Mouse (Mus musculus) left cerebral cortex, adult 2 months (tissue): ENCODE measurements around the gene Arhgef10l. TPM values are rescaled to one million over a fixed set of nuclear protein-coding genes. Genes with fewer than 3 reads are reported as not detected.

ENCODE experiments used
- DNase-seq, 2 experiments: peaks; one replicate each; pipeline ENCODE4 v3.0.0; 2021 to 2022; ENCODE audit warnings: low spot score in 2 of 2, mixed read lengths in 1 of 2; ENCODE audit errors: extremely low spot score in 1 of 2
- H3K27ac ChIP-seq: fragments of 200-600 bp; 2 replicates; pipeline ENCODE4 v1.8.1; 2022
- H3K4me3 ChIP-seq: fragments of 200-600 bp; 2 replicates; pipeline ENCODE4 v1.8.1; 2022
- CTCF ChIP-seq: fragments of 200-600 bp; IDR thresholded peaks from 2 replicates; pipeline ENCODE4 v1.8.1; 2022; ENCODE audit warnings: antibody characterized with exemption, mild to moderate bottlenecking, moderate library complexity
- intact Hi-C: fragments of 180-260 bp; cut with DNase I; formaldehyde crosslinking; loops from one replicate; pipeline ENCODE4 v1.15.1; 2025
- total RNA-seq, 2 experiments: library from RNA; stranded (reverse); gene quantifications; 2 replicates each; pipeline ENCODE4 v1.2.3; 2021

The Arhgef10l gene
- total RNA-seq, 2 experiments from 2014 or later, result 63.2 to 71.5 TPM

DNA sequence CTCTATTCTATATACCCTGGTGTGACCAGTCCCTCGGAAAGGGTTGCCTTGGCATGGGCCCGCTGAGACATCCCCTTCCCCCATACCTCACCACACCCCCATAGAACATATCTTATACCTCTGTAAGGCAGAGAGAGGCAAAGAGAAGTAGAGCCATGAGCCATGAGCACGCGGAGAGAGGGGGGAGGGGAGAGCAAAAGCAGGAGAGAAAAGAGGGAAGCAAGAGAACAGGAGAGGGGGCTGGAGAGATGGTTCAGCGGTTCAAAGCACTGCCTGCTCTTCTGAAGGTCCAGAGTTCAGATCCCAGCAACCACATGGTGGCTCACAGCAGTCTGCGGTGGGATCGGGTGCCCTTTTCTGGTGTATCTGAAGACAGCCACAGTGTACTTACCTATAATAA, 25.7 kb upstream of the Arhgef10l start:
- intact Hi-C loops, result no loop called here
- TF ChIP-seq CTCF, result no peak
- no peak overlapping the region for H3K4me3 ChIP-seq
- H3K27ac ChIP-seq, result no peak overlapping the region
- DNase-seq, result no peak

- DNase-seq, result no peak
- intact Hi-C loops, result no loop called here
- TF ChIP-seq CTCF, result no peak
- no peak overlapping the region for H3K27ac ChIP-seq
- H3K4me3 ChIP-seq, result no peak overlapping the region
Observed at GRCm38 (mm10) chr4:140689873-140690655, 24.3 kb upstream of the Arhgef10l start.

- no peak for DNase-seq
- intact Hi-C loops, result no loop called here
Observed at GRCm38 (mm10) chr4:140688826-140689425, 23.1 kb upstream of the Arhgef10l start.

DNA sequence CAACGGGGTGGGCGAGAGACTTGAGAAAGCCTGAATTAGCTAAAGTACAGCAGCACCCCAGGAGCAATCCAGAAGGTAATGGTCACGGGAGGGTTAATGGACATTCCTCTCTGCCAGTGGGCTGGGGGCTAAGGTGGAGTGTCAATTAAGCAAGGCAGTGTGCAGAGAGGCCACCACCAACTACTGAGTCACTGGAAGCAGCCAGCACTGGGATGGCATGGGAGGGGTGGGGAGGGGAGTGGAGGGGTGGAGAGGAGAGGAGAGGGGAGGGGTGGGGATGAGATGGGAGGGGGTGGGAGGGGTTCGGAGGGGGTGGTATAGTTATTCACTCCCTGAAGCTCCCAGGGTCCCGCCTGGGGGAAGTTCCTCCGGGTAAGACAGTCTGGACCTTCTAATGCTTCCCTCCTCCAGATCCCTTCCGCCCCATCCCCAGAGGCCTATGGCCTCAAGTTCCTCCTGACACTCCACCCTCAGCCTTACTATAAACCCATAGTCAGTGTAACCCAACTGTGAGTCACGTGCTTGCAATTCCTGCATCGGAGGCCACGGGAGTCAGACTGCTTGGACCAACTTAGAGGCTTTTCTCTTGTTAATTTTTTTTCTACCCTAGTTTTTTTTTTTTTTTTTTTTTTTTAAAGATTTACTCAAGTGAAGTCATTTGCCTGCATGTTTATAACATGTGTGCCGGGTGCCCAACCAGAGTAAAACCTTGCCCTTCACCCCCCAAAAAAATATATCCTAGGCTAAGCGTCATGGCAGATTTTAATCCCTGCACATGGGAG, 22.4 kb upstream of the Arhgef10l start:
- DNase-seq, result no peak
- no peak overlapping the region for H3K27ac ChIP-seq
- no peak for TF ChIP-seq CTCF
- no peak overlapping the region for H3K4me3 ChIP-seq
- intact Hi-C loops, result no loop called here

More at GRCm38 (mm10) chr4:140688826-140689425, 23.1 kb upstream of the Arhgef10l start:
- TF ChIP-seq CTCF, result no peak
- Histone ChIP-seq H3K27ac (no peak overlapping the region), H3K4me3 (no peak overlapping the region)

DNA sequence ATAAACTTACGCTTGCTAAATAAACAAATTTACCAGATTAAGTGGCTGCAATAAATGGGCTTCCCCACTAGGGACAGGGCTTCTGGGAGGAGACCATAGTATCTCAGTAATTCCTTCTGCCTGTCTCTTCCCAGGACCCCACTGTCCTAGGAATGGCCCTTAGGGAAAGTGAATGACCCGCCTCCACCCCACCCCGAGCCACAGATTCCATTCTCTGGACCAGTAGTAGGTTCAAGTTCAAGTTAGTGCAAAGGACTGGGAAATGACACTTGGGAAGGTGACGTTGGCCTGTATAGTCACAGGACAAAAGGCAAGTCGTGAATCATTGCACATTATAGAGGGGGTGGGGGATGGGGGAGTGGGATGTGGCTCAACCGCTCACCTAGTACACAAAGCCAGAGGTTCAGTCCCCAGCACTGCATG, 19.1 kb upstream of the Arhgef10l start:
- Histone ChIP-seq H3K27ac (no peak overlapping the region), H3K4me3 (no peak overlapping the region)
- TF ChIP-seq CTCF, result peak; percentile 31
- intact Hi-C loops, result no loop called here
- no peak for DNase-seq

- Histone ChIP-seq H3K4me3 (no peak overlapping the region), H3K27ac (no peak overlapping the region)
- intact Hi-C loops, result no loop called here
- TF ChIP-seq CTCF, result no peak
- DNase-seq, result no peak
Observed at GRCm38 (mm10) chr4:140684141-140684871, 18.5 kb upstream of the Arhgef10l start.

- TF ChIP-seq CTCF, result no peak
- intact Hi-C loops, result no loop called here
- Histone ChIP-seq H3K27ac (no peak overlapping the region), H3K4me3 (no peak overlapping the region)
- no peak for DNase-seq
Observed at GRCm38 (mm10) chr4:140683608-140684007, 17.8 kb upstream of the Arhgef10l start.

- no peak for TF ChIP-seq CTCF
- intact Hi-C loops, result loop anchor here (1.0 kb wide), 2 partner anchors 18 to 276 kb away; no protein-coding TSS in a partner anchor
- no peak for DNase-seq
- H3K4me3 ChIP-seq, result no peak overlapping the region
- no peak overlapping the region for H3K27ac ChIP-seq
Observed at GRCm38 (mm10) chr4:140680731-140681397, 15.1 kb upstream of the Arhgef10l start.

GRCm38 (mm10) chr4:140679723-140680380, 14.0 kb upstream of the Arhgef10l start:
- Histone ChIP-seq H3K27ac (peak overlapping the region; percentile 57; the same call in 1 of the 2 replicates), H3K4me3 (peak overlapping the region; percentile 20; the same call in 1 of the 2 replicates)
- TF ChIP-seq CTCF, result peak; percentile 65
- intact Hi-C loops, result loop anchor here (1.0 to 5.0 kb wide), 8 partner anchors 19 to 803 kb away; partner anchors contain the start of gene Igsf21
- peak; percentile 83 to 85 for DNase-seq

- peak in 1 of 2 experiments; percentile 36 for DNase-seq
- intact Hi-C loops, result loop anchor here (1.0 to 5.0 kb wide), 6 partner anchors 35 to 802 kb away; partner anchors contain the start of gene Igsf21
Observed at GRCm38 (mm10) chr4:140679038-140679437, 13.2 kb upstream of the Arhgef10l start.

More at GRCm38 (mm10) chr4:140679038-140679437, 13.2 kb upstream of the Arhgef10l start:
- peak; percentile 76 for TF ChIP-seq CTCF
- Histone ChIP-seq H3K4me3 (no peak overlapping the region), H3K27ac (no peak overlapping the region)
